Mouse (Mus musculus) T-helper 17 cell (primary cell): ENCODE data around the gene Fus.

Source experiments
- in situ Hi-C, 2 experiments: fragments of 300-600 bp; cut with MboI, MseI; formaldehyde crosslinking; loops; 1 replicate in 1 of 2; 2 replicates in 1 of 2; pipeline ENCODE4 v1.15.1; 2025; ENCODE audit warnings: high pct_unique_total_duplicates in 2 of 2

Fus gene

GRCm38 (mm10) chr7:127944614-127945013 is 22.6 kb upstream of the Fus start:
- in situ Hi-C loops = no loop called here

GRCm38 (mm10) chr7:127946470-127947023 is 20.7 kb upstream of the Fus start, which contains the start of gene Prss36:
Gene Prss36 (minus strand): TSS chr7:127946725.
- in situ Hi-C loops = no loop called here

GRCm38 (mm10) chr7:127952864-127953581 is 14.2 kb upstream of the Fus start:
- in situ Hi-C loops = no loop called here

DNA sequence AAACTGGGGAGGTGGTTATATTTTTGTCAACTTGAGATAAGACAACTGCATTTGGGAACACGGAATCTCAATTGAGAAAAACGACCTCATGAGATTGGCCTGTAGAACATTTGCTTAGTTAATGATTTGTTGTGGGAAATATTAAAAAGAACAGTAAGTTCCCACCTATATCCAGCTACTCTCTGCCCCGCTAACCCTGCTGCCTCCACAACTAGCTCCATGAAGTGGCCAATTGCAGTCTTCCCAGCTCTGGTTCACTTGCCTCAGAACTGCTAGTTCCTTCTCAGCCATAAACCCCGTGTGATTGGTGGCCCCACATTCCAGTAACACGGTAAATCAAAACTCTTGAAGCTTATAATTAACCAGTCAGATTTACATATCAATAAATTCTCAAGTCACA is 7.9 kb upstream of the Fus start:
- in situ Hi-C loops = no loop called here

- in situ Hi-C loops = no loop called here
Measured at GRCm38 (mm10) chr7:127966371-127966918, 812 bp upstream of the Fus start.

DNA sequence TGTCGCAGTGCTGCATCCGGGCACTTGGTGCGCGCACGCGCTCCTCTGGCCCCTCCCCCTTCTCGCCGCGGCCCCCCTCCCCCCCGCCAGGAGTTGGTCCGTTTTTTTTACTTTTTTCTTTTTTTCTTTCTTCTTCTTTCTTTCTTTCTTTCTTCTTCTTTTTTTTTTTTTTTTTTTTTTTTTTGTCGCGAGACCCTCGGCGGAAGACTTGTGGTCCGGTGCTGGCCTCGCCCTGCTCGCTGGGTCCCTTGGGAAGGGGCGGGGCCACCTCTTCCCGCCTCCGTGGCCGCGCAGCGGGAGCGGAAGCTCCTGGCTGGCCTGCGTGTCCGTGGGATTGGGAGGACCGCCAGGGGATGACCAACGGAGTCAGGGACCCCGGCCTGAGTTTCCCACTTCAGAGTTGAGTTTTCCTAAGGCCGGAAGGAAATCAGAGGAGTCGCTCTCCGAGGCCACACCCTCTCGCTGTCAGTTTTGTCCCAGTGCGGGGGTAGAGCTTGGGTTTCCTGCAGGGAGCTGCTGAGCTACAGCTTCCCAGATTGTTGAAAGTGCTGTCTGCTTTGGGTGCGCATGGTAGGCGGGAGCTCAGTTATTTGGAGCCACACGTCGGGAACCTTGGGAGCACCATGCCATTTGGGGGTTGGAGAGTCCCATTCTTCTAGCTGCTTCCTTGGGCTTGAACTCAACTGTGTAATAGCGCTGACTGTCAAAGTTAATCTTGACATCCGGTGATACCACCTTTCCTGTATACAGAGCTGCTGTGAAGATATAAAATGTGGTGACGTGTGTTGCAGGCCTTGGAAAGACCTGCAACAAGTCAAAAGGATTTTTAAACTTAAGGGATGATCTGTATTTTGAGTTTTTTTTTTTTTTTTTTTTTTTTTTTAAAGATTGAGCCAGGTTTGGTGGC is 918 bp downstream of the Fus start:
- in situ Hi-C loops = no loop called here

GRCm38 (mm10) chr7:127974413-127974930 is 7.2 kb downstream of the Fus start:
- in situ Hi-C loops = no loop called here

GRCm38 (mm10) chr7:127978856-127979255 is 11.6 kb downstream of the Fus start:
- in situ Hi-C loops = no loop called here

DNA sequence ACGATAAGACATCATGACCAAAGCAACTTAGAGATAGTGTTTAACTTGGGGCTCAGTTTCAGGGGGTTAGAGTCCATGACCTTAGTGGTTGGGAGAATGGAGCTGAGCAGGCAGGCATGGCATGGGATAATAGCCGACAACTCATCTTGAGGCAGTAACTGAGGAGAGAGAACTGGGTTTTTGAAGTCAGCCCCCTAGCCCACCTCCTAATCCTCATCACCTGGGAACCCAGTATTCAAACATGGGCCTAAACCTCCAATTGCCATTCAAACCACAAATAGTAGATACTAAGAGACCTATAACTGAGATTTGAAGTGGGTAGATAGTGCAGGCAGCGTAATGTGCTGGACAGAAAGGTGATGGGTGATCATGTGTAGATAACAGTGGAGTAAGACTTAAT is 13.3 kb downstream of the Fus start:
- in situ Hi-C loops = loop anchor here in 1 of 2 experiments (10.0 kb wide), 1 partner anchor 1326 kb away; no protein-coding TSS in a partner anchor

DNA sequence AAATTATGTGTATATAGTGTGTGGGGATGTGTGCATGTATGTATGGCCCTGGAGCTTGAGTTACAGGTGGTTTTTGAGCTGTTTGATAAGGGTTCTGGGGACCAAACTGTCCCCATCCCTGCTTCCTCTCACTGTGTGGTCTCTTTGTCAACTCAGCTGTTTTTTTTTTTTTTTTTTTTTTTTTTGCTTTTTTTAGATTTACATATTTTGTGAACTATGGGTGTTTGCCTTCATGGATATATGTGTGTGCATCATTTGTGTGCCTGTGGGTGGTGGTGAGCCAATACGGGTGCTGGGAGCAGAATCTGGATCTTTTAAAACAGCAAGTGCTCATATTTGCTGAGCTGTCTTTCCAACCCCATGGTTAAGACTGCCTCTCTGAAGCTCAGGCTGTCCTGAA is 21.6 kb downstream of the Fus start:
- in situ Hi-C loops = loop anchor here in 1 of 2 experiments (10.0 kb wide), 1 partner anchor 1334 kb away; no protein-coding TSS in a partner anchor

DNA sequence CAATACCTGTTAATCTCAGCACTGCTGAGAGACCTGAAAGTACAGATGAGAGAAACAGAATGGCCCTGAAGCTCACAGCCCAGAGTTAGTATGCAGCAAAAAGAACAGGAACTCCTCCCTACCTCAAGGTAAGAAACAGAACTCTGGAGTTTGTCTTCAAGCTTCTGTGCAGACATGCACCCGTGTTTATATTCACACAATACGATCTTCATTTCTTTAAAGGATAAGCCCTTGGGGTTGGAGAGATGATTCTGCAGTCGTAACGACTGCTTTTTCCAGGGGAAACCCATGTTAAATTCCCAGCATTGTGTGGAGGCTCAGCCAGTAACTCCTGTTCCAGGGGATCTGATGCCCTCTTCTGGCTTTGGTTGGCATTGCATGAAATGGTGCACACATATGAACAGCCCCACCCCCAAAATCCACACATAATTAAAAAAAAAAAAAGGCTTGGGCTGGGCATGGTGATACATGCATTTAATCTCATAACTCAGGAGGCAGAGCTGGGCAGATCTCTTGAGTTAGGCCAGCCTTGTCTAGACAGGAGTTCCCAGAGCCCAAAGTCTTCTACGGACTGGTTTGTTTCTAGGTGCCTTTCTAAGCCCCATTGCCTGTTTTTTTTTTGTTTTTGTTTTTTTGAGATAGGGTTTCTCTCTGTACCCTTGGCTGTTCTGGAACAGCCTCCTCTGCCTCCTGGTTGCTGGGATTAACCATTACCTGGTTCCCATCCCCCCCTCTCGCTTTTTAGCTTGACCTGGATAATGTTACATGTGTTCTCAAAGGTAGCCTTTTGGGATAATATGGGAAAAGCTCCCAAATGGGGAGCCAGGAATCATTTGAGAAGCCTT is 24.6 kb downstream of the Fus start:
- in situ Hi-C loops = loop anchor here in 1 of 2 experiments (5.0 kb wide), 1 partner anchor 215 kb away; the partner anchor contains the start of gene Cox6a2

- in situ Hi-C loops = loop anchor here in 1 of 2 experiments (5.0 kb wide), 1 partner anchor 215 kb away; the partner anchor contains the start of gene Cox6a2
Measured at GRCm38 (mm10) chr7:127992488-127993340, 25.5 kb downstream of the Fus start.

GRCm38 (mm10) chr7:127993341-127993977 is 26.2 kb downstream of the Fus start, which contains the start of gene Pycard:
Gene Pycard (minus strand): TSS chr7:127993867.
- in situ Hi-C loops = loop anchor here in 1 of 2 experiments (5.0 kb wide), 1 partner anchor 214 kb away; the partner anchor contains the start of gene Cox6a2

DNA sequence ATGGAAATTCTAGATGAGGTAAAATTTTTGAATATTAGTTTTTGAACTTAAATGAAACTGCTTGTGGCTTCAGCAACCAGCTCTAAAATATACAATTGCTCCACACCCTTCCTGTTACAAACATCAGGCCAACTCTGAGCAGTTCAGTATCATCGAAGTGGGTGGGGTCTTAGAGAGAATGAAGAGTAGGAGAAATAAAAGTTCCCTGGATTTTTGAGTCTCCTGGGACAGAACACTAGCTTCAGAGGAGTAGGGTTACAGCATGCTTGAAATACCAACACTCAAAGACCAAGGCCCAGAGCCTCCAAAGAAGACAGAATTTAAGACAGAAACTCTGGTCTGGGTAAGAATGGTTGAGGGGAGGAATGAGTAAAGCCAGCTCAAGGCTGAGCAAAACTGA is 32.2 kb downstream of the Fus start:
- in situ Hi-C loops = no loop called here

DNA sequence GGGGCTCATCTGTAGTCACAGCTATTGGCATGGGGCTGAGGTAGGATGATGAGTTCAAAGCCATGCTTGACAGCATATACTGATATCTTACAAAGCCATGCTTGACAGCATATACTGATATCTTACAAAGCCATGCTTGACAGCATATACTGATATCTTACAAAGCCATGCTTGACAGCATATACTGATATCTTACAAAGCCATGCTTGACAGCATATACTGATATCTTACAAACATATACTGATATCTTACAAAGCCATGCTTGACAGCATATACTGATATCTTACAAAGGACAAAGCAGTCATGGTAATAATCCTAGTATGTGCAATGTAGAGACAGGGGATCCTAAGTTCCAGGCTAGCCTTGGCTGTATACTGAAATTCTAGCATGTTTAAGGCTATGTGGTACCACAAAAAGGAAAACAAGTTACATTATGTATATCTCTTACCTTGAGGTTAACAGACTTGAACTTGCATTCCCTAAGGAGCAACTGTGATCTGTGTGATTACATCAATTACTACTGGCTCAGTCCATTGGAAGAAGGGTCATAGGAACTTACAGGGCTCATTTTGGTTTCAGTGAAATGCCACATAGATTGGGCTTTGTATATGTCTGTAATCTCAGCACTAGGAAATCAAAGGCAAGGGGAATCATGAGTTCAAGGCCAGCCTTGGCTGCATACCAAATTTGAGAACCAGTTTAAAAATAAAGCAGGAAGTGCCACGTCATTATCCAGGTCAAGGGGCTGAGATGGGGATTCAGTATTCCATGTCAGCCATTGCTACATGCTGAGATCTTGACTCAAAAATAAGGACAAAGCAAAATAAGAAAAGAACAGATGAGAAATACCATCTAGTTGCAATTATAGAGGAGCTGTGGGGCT is 33.1 kb downstream of the Fus start:
- in situ Hi-C loops = loop anchor here in 1 of 2 experiments (25.0 kb wide), 1 partner anchor 212 kb away; the partner anchor contains the start of gene Cox6a2

GRCm38 (mm10) chr7:128003098-128003497 is 35.8 kb downstream of the Fus start:
- in situ Hi-C loops = loop anchor here in 1 of 2 experiments (25.0 kb wide), 1 partner anchor 209 kb away; the partner anchor contains the start of gene Cox6a2

GRCm38 (mm10) chr7:128003688-128004087 is 36.4 kb downstream of the Fus start, which contains the start of gene Trim72:
Gene Trim72 (plus strand): TSS chr7:128003949.
- in situ Hi-C loops = loop anchor here in 1 of 2 experiments (25.0 kb wide), 1 partner anchor 209 kb away; the partner anchor contains the start of gene Cox6a2
